Mouse (Mus musculus) embryonic fibroblast, embryonic 13.5 days (primary cell): ENCODE results near the gene Aph1c.

ENCODE experiments used
- CTCF ChIP-seq: IDR thresholded peaks from 2 replicates; pipeline ENCODE4 v1.5.1; 2011; ENCODE audit warnings: mild to moderate bottlenecking, control low read depth, low read length, moderate library complexity, borderline replicate concordance; ENCODE audit not compliant: insufficient read depth
- POLR2A ChIP-seq: IDR thresholded peaks from 2 replicates; pipeline ENCODE4 v1.6.1; 2011; ENCODE audit warnings: low read depth, mild to moderate bottlenecking, control low read depth, low read length, moderate library complexity

GRCm38 (mm10) chr9:66787821-66788220, 46.7 kb downstream of the Aph1c start:
- TF ChIP-seq POLR2A, result no peak
- no peak for TF ChIP-seq CTCF
